Mouse (Mus musculus) lung, postnatal 10 days (tissue): ENCODE data around the gene Hdhd3.
"Not testable (repeated sequence)": the region's sequence is repeated elsewhere in the genome, so short reads cannot be mapped to it uniquely, and the experiment has no call there.

Source experiments
- DNase-seq: peaks from one replicate; pipeline ENCODE4 v3.0.0; 2021

Hdhd3 gene

DNA sequence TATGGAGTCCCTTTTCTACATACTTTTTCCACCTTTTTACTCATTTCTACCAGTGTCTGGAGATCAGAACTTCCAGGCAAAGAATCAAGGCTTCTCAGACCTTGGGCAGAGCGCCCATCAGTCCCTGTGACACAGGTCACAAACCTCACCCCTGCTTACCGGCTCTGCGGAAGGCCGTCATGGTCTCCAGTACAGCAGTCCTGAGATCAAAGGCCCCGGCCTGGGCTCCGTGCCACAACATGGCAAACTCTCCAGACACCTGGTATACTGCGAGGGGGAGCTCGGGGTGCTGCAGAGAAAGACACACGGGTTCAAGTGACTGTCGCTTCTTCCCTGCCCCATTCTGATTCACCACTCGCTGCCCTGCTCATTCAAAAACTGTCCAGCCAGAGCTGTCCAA, 6.7 kb upstream of the Hdhd3 start:
- no peak for DNase-seq

DNA sequence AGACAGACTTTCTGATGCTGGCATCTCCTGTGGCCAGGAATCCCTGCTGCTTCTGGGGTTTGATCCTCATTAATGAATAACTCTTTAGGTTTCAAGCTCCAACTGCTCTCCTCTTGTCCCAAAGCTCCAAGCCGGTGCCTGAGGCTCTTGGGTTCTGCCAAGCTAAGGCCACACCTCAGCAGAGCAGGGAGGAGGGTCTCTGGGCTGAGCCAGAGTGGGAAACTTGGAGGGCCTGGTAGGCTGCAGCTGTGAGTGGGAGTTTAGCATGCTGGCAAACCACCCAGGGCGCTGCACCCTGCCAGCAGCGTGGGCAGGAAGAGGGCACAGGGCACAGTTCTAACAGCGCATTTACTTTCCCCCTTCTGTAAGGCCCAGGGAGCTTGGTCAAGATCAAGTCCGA, 5.6 kb upstream of the Hdhd3 start:
- DNase-seq: no peak

DNA sequence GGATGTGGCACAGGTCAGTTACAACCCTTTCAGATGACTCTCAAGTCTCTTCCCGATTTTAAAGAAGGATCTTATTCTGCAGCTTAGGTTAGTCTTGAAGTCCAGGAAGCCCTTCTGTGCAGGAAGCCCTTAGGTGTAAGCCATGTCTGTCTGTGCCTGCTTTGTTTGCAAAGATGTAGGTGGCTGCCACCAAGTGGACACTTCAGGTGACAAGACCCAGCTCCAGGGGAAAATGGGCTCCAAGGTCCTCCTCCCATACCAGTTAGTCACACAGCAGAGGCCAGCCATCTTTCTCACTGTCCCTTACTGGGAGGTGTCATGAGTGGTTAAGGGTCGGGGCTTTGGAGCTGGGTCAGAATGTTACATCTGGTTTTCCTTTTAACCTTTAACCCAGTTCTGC, 3.5 kb upstream of the Hdhd3 start:
- no peak for DNase-seq

DNA sequence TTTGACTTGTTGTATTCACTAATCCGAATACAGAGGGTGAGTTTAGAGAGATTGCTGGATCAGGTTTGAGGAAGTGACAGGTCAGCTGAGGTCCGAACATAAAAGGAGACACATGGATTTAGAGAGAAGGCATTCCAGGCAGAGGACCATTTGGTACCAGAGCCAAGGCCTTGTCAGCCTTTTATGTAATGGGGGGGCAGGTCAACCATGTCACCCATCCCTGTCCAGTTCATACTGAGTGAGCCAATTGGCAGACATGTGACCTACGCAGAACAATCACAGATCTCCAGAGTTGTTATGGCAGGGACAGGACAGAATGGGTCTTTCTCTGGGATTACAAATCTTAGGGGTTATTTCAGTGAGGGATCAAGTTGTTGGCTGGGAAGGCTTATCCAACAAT, 2.7 kb upstream of the Hdhd3 start:
- DNase-seq: no peak

DNA sequence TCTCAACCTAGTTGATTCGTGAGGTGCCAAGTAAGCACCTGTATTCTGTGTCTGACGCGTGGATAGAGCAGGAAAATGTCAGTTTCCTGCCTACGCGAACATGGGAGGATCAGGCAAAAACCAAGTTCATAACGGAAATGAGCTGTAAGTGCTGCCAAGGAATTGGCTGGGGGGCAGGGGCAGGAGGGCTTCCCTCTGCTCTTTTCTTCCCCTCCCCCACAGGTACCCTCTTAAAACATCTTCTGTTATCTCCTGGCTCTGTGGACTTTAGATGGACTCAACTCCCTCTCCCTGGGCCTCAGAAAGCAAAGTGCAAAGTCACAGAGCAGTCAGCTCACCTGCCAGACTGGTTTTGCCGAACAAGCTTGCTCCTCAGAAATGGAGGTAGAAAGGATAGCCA, 298 bp downstream of the Hdhd3 start:
- DNase-seq: no peak

DNA sequence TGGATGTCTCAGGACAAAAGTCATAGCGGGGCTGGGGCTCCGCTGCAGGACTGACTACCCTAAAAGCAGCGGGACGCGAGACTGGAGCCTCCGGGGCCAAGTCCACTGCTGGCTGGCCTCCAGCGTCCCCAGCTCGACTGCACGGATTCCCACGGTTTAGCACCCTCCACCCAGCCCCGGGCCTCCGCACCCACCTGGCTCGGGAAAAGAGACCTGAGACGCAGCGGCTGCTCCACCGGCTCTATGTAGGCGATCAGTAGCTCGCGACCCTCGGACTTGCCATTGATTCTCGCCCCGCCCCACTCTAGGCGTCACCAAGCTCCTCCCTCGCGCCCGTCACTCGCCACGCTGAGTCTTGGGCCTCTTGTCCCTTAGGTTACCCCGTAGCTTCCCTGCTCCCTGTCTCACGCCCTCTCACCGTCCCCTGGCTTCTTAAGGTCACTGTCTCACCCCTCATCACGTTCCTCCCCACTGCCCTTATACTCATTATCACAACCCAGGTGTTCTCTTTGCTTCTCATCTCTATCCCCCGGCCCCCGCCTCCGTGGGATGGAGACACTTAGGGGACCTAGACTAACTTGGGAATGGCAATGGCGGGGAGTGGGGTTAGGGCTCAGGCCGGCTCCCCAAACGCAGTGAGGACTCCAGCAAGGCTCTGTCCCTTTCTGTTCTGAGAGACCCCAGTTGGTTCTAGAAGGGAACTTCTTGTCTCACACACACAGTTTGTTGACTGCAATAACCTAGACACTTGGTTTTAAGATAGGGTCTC, 1.1 kb downstream of the Hdhd3 start:
- peak; percentile 96 for DNase-seq

DNA sequence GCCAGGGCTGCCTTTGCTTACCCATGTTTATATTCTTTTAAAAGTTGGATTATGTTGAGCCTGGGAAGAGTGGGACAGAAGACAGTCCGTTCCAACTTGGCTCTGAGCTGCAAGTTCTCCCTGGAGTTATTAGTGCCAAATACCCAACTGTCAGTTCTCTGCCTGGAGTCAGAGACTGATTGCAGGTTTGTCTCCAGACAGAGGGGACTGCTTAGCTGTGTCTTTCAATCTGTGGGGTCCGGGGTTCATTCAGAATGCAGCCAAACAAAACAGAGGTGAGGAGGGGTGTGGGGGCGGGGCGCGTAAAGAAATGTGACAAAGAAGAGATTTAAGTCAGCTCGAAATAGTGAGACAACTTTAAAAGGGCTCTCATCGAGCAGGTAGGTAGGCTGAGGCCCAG, 1.7 kb downstream of the Hdhd3 start:
- no peak for DNase-seq

DNA sequence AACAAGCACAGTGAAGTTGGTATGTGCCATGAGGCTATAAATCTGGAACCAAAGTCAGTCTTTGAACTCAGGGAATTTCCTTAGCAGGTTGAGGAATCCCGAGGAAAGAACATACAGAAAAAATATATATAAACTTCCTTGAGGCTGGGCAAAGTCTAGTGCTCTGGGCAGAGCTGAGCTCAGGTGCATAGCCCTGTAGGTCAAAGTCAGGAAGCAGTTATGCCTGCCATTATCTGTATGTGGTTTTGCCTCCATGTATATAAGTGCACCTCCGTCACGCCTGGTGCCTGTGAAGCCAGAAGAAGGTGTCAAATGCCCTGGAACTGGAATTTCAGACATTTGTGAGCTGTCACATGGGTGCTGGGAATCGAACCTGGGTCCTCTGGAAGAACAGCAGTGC, 2.5 kb downstream of the Hdhd3 start:
- no peak for DNase-seq

DNA sequence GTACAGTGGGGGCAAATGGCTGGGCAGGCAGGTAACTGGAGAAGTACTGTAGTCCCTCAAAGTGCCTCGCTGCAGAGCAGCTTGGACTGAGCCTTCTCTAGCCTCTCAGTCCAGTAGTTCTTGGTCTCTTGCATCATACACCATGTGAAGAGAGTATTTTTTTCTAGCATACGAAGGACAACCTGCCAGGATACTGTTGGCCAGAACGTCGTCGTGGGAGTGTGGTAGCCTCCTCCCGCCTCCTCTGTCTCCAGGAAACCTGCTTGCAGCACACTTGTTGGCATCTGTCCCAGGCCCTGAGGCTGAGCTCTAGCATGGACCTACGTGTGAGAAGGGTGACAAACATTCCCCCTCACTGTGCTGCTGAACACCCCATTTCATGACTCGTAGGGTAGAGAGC, 6.5 kb downstream of the Hdhd3 start:
- peak; percentile 77 for DNase-seq

DNA sequence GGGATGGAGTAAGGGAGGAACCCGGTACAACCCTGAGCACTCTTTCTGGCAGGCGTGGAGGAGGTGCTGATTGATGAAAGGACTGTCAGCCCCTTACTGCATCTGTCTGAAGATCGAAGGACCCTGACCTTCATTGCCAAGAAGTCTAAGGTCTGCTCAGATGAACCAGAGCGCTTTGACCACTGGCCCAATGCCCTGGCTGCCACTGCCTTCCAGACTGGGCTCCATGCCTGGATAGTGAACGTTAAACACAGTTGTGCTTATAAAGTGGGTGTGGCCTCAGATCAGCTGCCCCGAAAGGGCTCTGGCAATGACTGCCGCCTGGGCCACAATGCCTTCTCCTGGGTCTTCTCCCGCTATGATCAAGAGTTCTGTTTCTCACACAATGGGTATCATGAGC, 7.3 kb downstream of the Hdhd3 start:
- DNase-seq: peak; percentile 79

DNA sequence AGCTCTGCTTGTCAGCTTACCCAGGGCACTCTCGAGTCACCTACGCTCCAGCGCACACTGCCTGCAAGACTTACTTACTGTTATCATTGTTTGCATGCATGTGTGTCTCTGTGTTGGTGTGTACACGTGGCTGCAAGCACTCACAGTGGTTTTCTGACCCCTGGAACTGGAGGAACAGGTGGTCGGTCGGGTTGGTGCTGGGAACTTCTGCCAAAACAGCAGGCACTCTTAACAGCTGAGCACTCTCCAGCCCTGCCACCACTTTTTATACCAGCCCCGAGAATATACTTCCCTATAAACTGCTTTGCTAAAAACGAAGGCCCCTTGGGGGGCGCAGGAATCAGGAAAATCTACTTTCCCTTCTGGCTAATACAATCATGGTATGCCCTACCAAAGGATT, 9.0 kb downstream of the Hdhd3 start:
- no peak for DNase-seq

DNA sequence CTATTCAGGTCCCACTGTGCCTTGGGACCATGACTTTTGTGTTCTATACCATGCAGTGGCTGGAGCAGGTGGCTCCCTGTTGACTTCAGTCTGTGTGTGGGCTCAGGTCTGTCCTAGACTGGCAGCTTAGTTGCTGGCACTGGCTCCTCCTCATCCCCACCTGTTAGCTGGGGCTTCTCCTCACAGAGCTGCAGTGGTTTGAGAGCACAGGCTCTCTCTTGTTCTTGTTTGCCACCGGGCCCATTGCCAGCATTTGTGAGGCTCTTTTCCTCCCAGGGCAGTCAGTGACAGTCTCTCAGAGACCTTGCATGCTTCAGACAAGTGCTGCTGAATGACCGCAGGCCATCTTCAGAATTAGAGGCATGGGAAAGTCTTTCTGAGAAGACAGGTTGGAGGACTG, 10.6 kb downstream of the Hdhd3 start:
- DNase-seq: no peak

DNA sequence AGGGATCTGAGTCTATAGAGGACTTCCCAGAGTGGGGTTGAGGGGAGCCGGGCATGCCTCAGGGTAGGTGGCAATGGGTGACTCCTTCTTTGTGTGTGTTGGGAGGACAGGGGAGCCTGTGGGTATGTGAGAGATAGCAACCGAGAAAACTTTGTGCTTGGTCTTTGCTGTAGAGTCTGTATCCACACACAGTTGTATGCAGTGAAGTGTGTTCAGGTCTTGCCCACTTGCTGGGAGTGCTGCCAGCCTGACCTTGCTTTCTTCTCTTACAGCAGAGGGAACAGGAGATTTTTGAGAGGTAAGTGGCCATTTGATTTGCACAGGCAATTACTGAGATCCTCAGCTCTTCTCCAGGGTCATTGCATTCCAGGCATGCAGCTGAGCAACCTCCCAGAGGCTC, 15.4 kb downstream of the Hdhd3 start:
- no peak for DNase-seq

DNA sequence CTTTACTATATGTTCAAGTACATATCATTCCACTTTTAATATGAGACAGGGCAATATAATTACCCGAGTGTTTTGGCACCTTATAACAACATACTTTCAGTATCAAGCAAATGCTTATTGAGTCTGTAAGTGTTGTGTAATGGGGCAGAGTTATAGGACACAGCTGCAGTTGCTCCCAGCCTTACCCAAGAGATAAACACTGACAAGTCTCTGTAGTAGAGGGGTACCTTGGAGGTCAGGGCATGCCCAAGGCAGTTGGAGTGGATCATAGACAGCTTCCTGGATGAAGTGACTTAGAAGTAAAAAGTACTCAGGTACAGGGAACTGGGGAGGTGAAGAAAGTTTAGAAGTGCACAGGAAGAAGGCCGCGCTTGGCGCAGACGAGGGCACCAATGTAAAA, 16.1 kb downstream of the Hdhd3 start:
- no peak for DNase-seq

DNA sequence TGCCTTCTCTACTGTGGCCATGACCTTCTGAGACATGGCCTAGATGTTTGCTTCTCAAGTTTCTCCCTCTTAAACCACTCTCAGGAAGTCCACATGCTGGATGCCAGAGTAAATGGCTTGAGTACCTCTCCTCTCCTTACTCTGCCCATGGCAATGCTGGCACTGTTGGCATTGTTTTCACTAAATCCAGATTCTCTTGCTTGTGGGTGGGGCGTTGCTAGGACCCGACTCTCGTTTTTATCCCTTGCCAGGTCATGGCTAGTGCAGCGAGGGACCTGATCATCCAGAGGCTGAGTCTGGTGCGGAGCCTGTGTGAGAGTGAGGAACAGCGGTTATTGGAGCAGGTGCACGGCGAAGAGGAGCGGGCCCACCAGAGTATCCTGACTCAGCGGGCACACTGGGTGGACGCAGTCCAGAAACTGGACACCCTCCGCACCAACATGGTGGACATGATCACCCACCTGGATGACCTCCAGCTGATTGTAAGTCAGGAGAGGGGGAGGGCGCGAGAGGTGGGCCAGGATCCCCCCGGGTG, 17.0 kb downstream of the Hdhd3 start:
- peak; percentile 39 for DNase-seq

DNA sequence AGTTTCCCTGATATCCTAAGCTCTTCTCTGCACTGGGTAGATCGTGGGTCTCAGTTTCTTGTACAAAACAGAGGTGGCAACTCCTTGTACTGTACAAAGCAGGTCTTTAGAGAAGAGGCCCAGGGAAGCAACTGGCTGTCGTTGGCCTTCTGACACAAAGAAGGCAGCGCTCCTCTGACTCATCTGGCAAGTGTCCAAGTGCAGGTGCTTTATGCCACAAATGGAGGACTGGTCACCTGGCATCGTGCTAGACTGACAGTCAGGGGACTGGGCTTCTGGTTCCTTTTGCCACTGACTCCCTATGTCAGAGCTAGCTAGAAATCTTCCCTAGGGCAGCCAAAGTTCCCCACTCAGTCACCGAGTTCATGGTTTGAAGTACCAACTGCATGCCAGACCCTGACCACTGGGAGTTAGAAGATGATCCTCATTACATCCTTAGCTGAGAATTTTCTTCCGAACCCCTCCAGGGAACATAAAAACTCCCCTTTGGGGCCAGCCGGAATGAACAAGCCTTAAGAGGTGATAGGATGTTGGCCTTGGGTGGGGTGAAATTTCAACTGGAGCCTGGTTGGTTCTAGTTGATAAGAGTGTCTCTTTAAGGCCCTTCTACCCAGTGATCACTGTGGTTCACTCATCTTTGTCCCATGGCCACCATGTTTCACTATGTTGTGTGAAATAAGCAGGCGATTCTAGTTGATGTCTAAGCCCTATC, 17.7 kb downstream of the Hdhd3 start:
- DNase-seq: peak; percentile 43

DNA sequence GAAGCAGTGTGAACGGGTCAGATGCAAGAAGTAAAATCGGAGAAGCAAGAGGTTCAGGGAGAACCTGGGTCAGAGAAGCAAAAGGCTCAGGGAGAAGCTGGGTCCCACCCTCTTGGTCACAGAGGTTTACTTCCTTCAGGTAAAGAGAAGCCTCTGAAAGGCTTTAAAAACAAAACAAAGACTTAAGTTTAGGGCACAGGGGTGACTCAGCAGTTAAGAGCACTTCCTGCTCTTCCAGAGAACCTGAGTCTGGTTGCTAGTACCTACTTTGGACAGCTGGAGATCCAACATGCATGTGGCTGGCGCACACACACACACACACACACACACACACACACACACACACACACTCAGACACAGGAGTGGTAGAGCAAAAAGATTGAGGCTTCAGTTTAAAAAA, 18.3 kb downstream of the Hdhd3 start:
- no peak for DNase-seq

DNA sequence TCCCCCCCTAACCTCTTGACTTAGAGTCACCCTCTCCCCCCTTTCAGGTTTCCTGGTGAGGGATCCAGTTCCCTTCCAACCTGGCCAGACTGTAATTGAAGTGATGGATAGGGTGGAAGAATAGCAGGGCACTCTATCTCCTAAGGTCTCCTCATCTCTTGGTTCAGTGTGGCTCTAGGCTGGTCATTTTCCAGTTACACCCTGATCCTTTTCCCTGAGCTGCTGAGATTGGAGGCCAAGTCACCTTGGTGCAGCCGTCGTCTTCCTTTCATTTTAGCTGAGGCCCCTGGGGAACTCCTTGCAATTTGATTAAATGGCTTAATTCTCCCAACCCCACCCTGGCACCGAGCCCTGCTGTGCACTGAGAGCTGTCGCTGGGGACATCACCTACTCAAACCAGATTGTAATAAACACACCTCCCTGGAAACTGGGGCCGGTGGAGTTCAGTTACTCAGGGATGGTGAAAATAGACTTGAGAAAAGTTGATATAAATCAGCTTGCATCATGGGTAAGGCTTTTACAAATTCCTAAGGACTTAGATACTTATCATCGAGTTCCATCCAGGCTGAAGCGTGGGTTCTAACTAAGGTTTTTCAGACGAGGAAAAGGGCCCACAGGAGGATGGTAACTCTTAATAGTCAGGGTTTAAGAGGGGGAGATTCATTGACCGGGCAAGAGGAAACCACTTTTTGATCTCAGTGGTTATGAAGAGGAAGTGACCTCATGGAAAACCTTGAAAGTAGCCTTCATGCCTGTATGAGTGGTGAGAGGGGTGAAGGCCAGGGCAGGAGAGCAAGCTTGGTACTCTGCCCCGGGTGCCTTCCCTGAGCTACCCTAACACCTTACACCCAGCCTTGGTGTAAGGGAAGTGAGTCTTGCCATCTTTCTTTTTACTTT, 22.3 kb downstream of the Hdhd3 start:
- no peak for DNase-seq

DNA sequence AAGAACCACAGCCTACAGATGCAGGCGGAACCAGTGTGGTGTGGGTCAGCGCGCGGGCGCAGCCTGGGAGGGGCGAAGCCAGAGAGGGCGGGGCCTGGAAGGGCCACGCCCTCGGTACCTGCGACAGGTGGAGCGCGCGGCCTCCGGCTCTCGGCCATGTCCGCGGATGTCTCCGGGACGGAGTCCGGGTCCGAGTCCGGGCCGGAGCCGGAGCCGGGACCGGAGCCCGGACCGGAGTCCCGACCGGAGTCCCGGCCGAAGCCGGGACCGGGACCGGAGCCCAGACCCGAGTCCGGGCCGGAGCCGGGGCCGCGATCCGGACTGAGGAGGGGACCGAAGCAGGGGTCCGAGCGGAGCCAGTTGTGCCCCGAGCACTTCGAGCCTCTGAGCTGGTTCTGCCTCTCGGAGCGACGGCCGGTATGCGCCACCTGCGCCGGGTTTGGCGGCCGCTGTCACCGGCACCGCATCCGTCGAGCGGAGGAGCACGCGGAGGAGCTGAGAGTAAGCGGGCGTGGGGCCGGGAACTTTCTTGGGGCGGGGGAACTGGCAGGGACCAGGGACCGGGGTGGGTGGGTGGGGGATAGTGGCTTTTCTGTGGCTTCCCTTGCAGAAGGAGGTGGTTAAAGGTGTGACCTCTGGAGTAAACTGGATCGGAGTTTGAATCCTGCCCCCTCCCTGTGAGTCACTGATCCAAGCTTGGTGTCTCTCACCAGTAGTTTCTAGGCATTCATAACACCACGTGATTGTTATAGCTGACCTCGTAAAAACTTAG, 23.1 kb downstream of the Hdhd3 start, which contains the start of gene Bspry:
Gene Bspry, plus strand, starts transcription at position 117 of the 772 bp plus-strand sequence.
- peak; percentile 62 for DNase-seq

DNA sequence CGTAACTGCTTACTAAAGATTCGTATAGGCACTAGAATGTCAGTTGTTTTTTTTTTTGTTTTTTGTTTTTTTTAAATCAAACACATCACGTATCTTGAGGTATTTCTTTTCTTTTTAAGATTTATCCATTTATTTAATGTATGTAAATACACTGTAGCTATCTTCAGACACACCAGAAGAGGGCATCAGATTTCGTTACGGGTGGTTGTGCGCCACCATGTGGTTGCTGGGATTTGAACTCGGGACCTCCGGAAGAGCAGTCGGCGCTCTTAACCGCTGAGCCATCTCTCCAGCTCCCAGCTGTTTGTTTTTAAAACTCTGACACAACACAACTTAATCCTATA, 23.7 kb downstream of the Hdhd3 start:
- not testable (repeated sequence) for DNase-seq

DNA sequence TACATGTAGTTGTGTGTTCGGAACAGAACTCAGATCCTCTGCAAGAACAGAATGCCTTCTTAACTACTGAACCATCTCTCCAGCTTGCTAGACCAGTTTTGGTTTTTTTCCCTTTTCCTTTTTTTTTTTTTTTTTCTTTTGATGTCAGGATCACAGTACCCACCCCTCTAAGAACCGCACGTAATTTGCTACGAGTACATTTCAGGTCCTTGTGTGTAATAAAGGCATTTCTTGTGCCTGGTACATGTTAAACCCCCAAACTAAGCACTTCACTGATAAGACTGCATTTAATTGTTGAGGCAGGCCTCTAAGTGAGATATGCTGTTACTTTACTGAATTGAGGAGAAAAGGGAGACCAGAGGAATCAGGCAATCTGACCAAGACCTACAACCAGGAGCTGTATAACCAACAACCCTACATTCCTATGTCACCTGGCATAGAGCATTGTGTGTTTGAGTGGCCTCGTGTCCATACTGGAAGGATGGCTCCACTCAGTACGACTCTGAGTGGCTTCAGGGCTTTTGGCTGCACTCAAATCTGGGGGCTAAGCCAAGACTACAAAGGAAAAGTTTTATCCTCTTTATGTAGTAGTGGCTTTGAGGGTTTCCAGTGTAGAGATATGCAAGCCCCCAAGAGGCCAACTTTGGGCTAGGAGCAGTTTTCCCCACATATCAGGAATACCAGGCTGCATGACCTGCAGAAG, 25.6 kb downstream of the Hdhd3 start:
- DNase-seq: peak; percentile 32

DNA sequence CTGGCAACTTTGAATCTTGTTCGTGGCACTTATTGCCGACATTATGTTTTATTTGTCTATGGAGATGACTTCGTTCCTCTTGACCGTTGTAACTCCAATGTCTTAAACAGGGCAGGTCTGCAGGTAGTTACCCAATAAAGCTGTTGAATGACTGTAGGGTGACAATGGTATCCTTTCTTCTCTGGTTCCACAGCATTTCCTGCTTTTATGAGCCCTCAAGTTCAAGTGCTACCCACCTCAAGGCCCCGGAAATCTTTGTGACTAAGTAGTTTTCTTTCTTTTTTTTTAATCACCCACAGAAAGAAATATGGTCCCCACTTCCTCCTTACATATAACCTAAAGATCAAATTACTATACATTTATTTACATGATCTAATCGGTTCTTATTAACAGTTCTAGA, 27.5 kb downstream of the Hdhd3 start:
- DNase-seq: no peak
